Mouse (Mus musculus): ENCODE measurements around the gene Vmn1r24.
"Not testable (repeated sequence)": the region's sequence is repeated elsewhere in the genome, so short reads cannot be mapped to it uniquely, and the experiment has no call there.

Gene Vmn1r24

DNA sequence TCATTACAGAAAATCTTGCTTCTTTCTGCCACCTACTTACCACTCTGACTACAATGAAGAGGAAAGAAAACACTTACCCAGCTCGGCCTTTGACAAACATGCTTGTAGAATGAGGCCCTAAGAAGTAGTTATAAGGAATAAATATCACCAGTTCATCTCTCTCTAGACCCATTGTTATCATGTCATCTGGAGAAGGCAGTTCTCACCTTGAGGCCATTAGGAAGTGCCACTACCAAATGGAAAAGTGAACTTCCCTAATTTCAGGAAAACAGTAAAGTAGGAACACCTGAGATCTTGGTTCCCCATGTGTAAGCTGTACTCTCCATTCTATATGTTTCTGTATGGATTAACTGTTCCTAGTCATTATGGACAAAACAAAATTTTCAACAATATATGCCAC is at the start of gene Vmn1r24:
Gene Vmn1r24 (minus strand): TSS at position 101 of the 400 bp plus-strand sequence.
- not testable (repeated sequence) for DNase-seq (ENCODE audit: low read depth, low spot score)

DNA sequence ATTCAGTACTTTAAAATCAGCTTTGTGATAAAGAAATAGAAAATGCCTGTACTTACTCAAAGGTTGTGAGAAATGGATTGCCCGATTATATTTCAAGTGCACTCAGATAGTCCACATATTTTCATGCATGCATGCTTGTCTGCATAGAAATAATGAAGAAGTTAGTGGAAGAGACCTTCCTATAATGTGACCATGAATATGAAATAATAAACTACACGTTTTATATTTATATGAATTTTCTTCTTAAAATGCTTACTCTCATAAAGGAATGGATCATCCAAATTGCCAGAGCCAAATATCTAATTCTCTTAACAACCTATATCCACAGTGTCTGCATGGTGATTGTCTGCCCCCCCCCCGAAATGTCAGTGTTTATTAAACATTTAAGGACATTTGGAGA is 19.4 kb upstream of the Vmn1r24 start, which contains the start of gene Vmn1r25:
Gene Vmn1r25 (minus strand): TSS at position 101 of the 400 bp plus-strand sequence.
- no peak for DNase-seq (ENCODE audit: low read depth, low spot score)

DNA sequence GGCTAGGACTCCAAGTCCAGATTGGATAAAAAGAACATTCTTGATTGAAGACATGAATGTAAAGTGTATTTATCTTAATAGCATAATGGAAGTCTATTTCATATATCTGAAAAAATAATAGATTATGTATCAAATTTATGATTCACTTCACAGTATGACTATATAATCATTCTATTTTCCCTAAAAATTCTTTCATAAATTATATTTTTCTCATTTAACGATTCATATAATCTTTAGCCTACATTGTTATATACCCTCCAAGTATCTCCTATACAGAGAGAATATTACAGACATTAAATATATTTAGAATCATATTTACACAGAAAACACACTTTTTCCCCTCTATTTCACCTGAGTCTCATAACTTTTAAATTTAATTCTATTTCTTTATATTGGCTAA is 34.6 kb downstream of the Vmn1r24 start, which contains the start of gene Vmn1r23:
Gene Vmn1r23 (minus strand): TSS at position 101 of the 400 bp plus-strand sequence.
- no peak for DNase-seq (ENCODE audit: low read depth, low spot score)

DNA sequence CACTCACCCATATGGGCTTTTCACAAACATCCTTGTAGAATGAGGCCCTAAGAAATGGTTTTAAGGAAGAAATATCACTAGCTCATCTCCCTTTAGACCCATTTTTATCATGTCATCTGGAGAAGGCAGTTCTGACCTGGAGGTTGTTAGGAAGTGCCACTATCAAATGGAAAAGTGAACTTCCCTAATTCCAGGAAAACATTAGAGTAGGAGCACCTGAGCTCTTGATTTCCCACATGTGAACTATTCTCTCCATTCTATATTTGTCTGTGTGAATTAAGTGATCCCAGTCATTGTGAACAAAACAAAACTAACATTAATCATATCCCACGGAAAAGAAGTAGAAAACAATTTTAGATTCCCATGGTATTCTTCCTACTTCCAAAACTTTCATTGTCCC is 53.4 kb downstream of the Vmn1r24 start, which contains the start of gene Vmn1r22:
Gene Vmn1r22 (minus strand): TSS at position 101 of the 400 bp plus-strand sequence.
- DNase-seq (ENCODE audit: low read depth, low spot score), result no peak
